Mouse (Mus musculus): Measurements from ENCODE around the gene Magoh. TPM values are rescaled to one million over a fixed set of nuclear protein-coding genes. Genes with fewer than 3 reads are reported as not detected.

The Magoh gene
- total RNA-seq, 2 experiments from 2014 or later = 46.4 to 52.0 TPM

Other genes starting within 250 kb of the Magoh start
- not detected for gene Dmrtb1, start 195.5 kb upstream of the Magoh start, total RNA-seq (2021)
- under 1 TPM; 0.80 to 0.96 TPM for gene Lrp8, start 77.5 kb upstream of the Magoh start, total RNA-seq (2021)
- 10 to 100 TPM; 54.1 to 56.9 TPM for gene 0610037L13Rik, start 10.1 kb downstream of the Magoh start, total RNA-seq (2021)
- 100 to 1,000 TPM; 257 to 276 TPM for gene Cpt2, start 43.9 kb downstream of the Magoh start, total RNA-seq (2021)
- gene Slc1a7, start 88.6 kb downstream of the Magoh start, total RNA-seq (2021) = under 1 TPM; 0.07 to 0.14 TPM
- 10 to 100 TPM; 16.0 to 31.0 TPM for gene Podn, start 216.7 kb downstream of the Magoh start, total RNA-seq (2021)